Mouse (Mus musculus) CD4-positive, CD25-positive, alpha-beta regulatory T cell, adult 9 weeks (primary cell): ENCODE data around the gene Golga2. TPM values are rescaled to one million over a fixed set of nuclear protein-coding genes. Genes with fewer than 3 reads are reported as not detected.

Source experiments
- polyA plus RNA-seq: library from polyadenylated mRNA; unstranded; fragments of 100-300 nt; shearing (Covaris generic); gene quantifications from one replicate; pipeline ENCODE4 v1.2.1, GENCODE M21; 2017

Gene Golga2
- polyA plus RNA-seq, result 47.4 TPM

GRCm38 (mm10) chr2:32287334-32287840, at the start of gene Golga2:
Gene Golga2, plus strand, starts transcription at chr2:32287384.

GRCm38 (mm10) chr2:32259657-32260417, 27.3 kb upstream of the Golga2 start, which contains the start of gene Uck1:
Gene Uck1, minus strand, starts transcription at chr2:32260159.

GRCm38 (mm10) chr2:32287923-32288367, 761 bp downstream of the Golga2 start, which contains the start of gene Swi5:
Gene Swi5, minus strand, starts transcription at chr2:32288075.

GRCm38 (mm10) chr2:32352151-32353006, 65.2 kb downstream of the Golga2 start, which contains the start of gene Ciz1:
Gene Ciz1, plus strand, starts transcription at chr2:32352327.

GRCm38 (mm10) chr2:32353007-32353542, 65.9 kb downstream of the Golga2 start, which contains the start of gene Dnm1:
Gene Dnm1, minus strand, starts transcription at chr2:32353338.

Other genes with a start within 250 kb of the Golga2 start
- gene Fam78a, start 202.5 kb upstream of the Golga2 start, polyA plus RNA-seq, result 28.8 TPM
- gene Plpp7, start 191.9 kb upstream of the Golga2 start, polyA plus RNA-seq, result not detected
- 12.7 TPM for gene Prrc2b, start 136.3 kb upstream of the Golga2 start, polyA plus RNA-seq
- 10.4 TPM for gene Pomt1, start 50.8 kb upstream of the Golga2 start, polyA plus RNA-seq
- 70.0 TPM for gene Uck1, start 27.2 kb upstream of the Golga2 start, polyA plus RNA-seq
- gene Swi5, start 691 bp downstream of the Golga2 start, polyA plus RNA-seq, result 302 TPM
- gene Ciz1, start 64.9 kb downstream of the Golga2 start, polyA plus RNA-seq, result 160 TPM
- gene Dnm1, start 66.0 kb downstream of the Golga2 start, polyA plus RNA-seq, result not detected
- 88.4 TPM for gene 1110008P14Rik, start 94.6 kb downstream of the Golga2 start, polyA plus RNA-seq
- not detected for gene Lcn2, start 100.9 kb downstream of the Golga2 start, polyA plus RNA-seq
- gene Ptges2, start 108.5 kb downstream of the Golga2 start, polyA plus RNA-seq, result 2.1 TPM
- 9.3 TPM for gene Naif1, start 163.1 kb downstream of the Golga2 start, polyA plus RNA-seq
- gene Slc25a25, start 164.1 kb downstream of the Golga2 start, polyA plus RNA-seq, result 3.6 TPM
- gene Fam102a, start 247.9 kb downstream of the Golga2 start, polyA plus RNA-seq, result 67.8 TPM